Mouse (Mus musculus) forebrain, embryonic 14.5 days (tissue): Measurements from ENCODE around the gene Gm43720. TPM values are rescaled to one million over a fixed set of nuclear protein-coding genes. Genes with fewer than 3 reads are reported as not detected.
"Not testable (repeated sequence)": the region's sequence is repeated elsewhere in the genome, so short reads cannot be mapped to it uniquely, and the experiment has no call there.

Experiments used
- ATAC-seq: fragments of 200-750 bp; cut with Nextera tagmentation; 2 replicates; pipeline ENCODE4 v1.8.0; 2017; ENCODE audit warnings: mild to moderate bottlenecking, moderate library complexity
- DNase-seq: peaks from one replicate; pipeline ENCODE4 v3.0.0-alpha.2; 2015; ENCODE audit warnings: low spot score
- H3K27ac ChIP-seq: fragments of 300-500 bp; sonication (generic); 2 replicates; pipeline ENCODE4 v1.5.1; 2014; ENCODE audit warnings: low read depth, mild to moderate bottlenecking, control low read depth, low read length, moderate library complexity
- H3K27me3 ChIP-seq: fragments of 300-500 bp; sonication (generic); replicated peaks from 2 replicates; pipeline ENCODE4 v1.6.1; 2014; ENCODE audit warnings: low read length, control low read depth, mixed read lengths; ENCODE audit not compliant: control insufficient read depth, insufficient read depth
- H3K36me3 ChIP-seq: fragments of 300-500 bp; sonication (generic); 2 replicates; pipeline ENCODE4 v1.6.1; 2014; ENCODE audit warnings: low read length, control low read depth; ENCODE audit not compliant: control insufficient read depth, insufficient read depth
- H3K4me1 ChIP-seq: fragments of 300-500 bp; sonication (generic); 2 replicates; pipeline ENCODE4 v1.6.1; 2014; ENCODE audit warnings: antibody characterized with exemption, low read length, control low read depth; ENCODE audit not compliant: control insufficient read depth, insufficient read depth
- H3K4me2 ChIP-seq: fragments of 300-500 bp; sonication (generic); 2 replicates; pipeline ENCODE4 v1.6.1; 2014; ENCODE audit warnings: mild to moderate bottlenecking, control low read depth, low read length
- H3K4me3 ChIP-seq: fragments of 300-500 bp; sonication (generic); 2 replicates; pipeline ENCODE4 v1.5.1; 2014; ENCODE audit warnings: low read depth, low read length, control low read depth
- H3K9ac ChIP-seq: fragments of 300-500 bp; sonication (generic); 2 replicates; pipeline ENCODE4 v1.6.1; 2014; ENCODE audit warnings: mild to moderate bottlenecking, low read length, control low read depth, moderate library complexity
- H3K9me3 ChIP-seq: fragments of 300-500 bp; sonication (generic); replicated peaks from 2 replicates; pipeline ENCODE4 v1.6.1; 2016; ENCODE audit warnings: low read length, control low read depth, mixed read lengths; ENCODE audit not compliant: control insufficient read depth
- WGBS: fragments of 180-500 bp; shearing (Covaris S2); extraction: QIAGEN DNeasy Blood & Tissue Kit; methylation state at CpG from one replicate; pipeline ENCODE4 v1.1.7; 2014; 5-methylcytosine and 5-hydroxymethylcytosine counted together
- polyA plus RNA-seq: library from polyadenylated mRNA; unstranded; fragments of >200 nt; fragmentation: Nextera tagmentation; extraction: Ambion mirVana; gene quantifications from 2 replicates; pipeline ENCODE4 v1.2.1, GENCODE M21; 2014

Gene Gm43720
- polyA plus RNA-seq, 1 experiment from 2014 or later, result not detected

- WGBS, result 95% methylated on average over 13 of the region's 13 CpGs
- ATAC-seq, H3K4me3 ChIP-seq, DNase-seq, H3K9me3 ChIP-seq, H3K9ac ChIP-seq, H3K4me1 ChIP-seq, H3K36me3 ChIP-seq, H3K27ac ChIP-seq, H3K4me2 ChIP-seq, H3K27me3 ChIP-seq: not testable (repeated sequence)
These were observed 63.1 kb downstream of the Gm43720 start for GRCm38 (mm10) chr5:138216632-138217031.

Other genes with a start within 250 kb of the Gm43720 start
- not detected in 2 replicates for gene Smok3c, start 226.8 kb downstream of the Gm43720 start, polyA plus RNA-seq
- 32.6 and 36.6 TPM in 2 replicates for gene Zkscan1, start 194.9 kb downstream of the Gm43720 start, polyA plus RNA-seq
- 137 and 147 TPM in 2 replicates for gene Zscan21, start 163.1 kb downstream of the Gm43720 start, polyA plus RNA-seq
- gene Zfp113, start 124.2 kb downstream of the Gm43720 start, polyA plus RNA-seq, result 21.8 and 24.3 TPM in 2 replicates
- gene Cops6, start 118.9 kb downstream of the Gm43720 start, polyA plus RNA-seq, result 249 and 270 TPM in 2 replicates
- 16.4 and 17.0 TPM in 2 replicates for gene Ap4m1, start 108.0 kb downstream of the Gm43720 start, polyA plus RNA-seq
- gene Mcm7, start 107.5 kb downstream of the Gm43720 start, polyA plus RNA-seq, result 176 and 181 TPM in 2 replicates
- 95.4 and 96.5 TPM in 2 replicates for gene Taf6, start 92.5 kb downstream of the Gm43720 start, polyA plus RNA-seq
- gene Cnpy4, start 92.5 kb downstream of the Gm43720 start, polyA plus RNA-seq, result 36.4 and 37.1 TPM in 2 replicates
- 11.9 and 13.1 TPM in 2 replicates for gene Mblac1, start 85.6 kb downstream of the Gm43720 start, polyA plus RNA-seq
- not detected in 2 replicates for gene Nxpe5, start 54.1 kb downstream of the Gm43720 start, polyA plus RNA-seq
- 73.7 and 88.2 TPM in 2 replicates for gene Lamtor4, start 24.5 kb downstream of the Gm43720 start, polyA plus RNA-seq
- gene BC037034, start 15.9 kb downstream of the Gm43720 start, polyA plus RNA-seq, result 8.9 and 9.8 TPM in 2 replicates
- gene Gal3st4, start 7.1 kb downstream of the Gm43720 start, polyA plus RNA-seq, result 1.3 and 1.8 TPM in 2 replicates
- 34.9 and 37.8 TPM in 2 replicates for gene Gpc2, start within 50 bp of the Gm43720 start, polyA plus RNA-seq
- 2.3 and 4.0 TPM in 2 replicates for gene Stag3, start 282 bp upstream of the Gm43720 start, polyA plus RNA-seq
- gene Pvrig, start 62.0 kb upstream of the Gm43720 start, polyA plus RNA-seq, result not detected in 2 replicates
- 70.1 and 78.7 TPM in 2 replicates for gene Zfp157, start 161.5 kb upstream of the Gm43720 start, polyA plus RNA-seq